Mouse (Mus musculus) skeletal muscle tissue, adult 2 months (tissue): Measurements from ENCODE around the gene Arrdc3.
A peak's percentile ranks its signal among the peaks of the same experiment; 100 is the strongest.
"Not testable (repeated sequence)": the region's sequence is repeated elsewhere in the genome, so short reads cannot be mapped to it uniquely, and the experiment has no call there.

ENCODE experiments used
- DNase-seq: peaks from one replicate; pipeline ENCODE4 v3.0.0-alpha.2; 2012; ENCODE audit warnings: low read depth, low spot score

Arrdc3 gene

GRCm38 (mm10) chr13:80883190-80883589 lies at the start of gene Arrdc3:
Gene Arrdc3, plus strand, starts transcription at chr13:80883384.
- DNase-seq: peak; percentile 99

GRCm38 (mm10) chr13:80862215-80862614 lies 21.0 kb upstream of the Arrdc3 start:
- DNase-seq: no peak

GRCm38 (mm10) chr13:80864195-80864594 lies 19.0 kb upstream of the Arrdc3 start:
- DNase-seq: no peak

GRCm38 (mm10) chr13:80875126-80875525 lies 8.1 kb upstream of the Arrdc3 start:
- no peak for DNase-seq

GRCm38 (mm10) chr13:80880756-80881155 lies 2.4 kb upstream of the Arrdc3 start:
- DNase-seq: no peak

GRCm38 (mm10) chr13:80881722-80882500 lies 1.3 kb upstream of the Arrdc3 start:
- peak; percentile 78 for DNase-seq

GRCm38 (mm10) chr13:80882716-80883135 lies 458 bp upstream of the Arrdc3 start:
- DNase-seq: no peak

- peak; percentile 24 for DNase-seq
These were observed 629 bp downstream of the Arrdc3 start for GRCm38 (mm10) chr13:80883649-80884376.

GRCm38 (mm10) chr13:80884377-80884983 lies 1.3 kb downstream of the Arrdc3 start:
- DNase-seq: peak; percentile 78

GRCm38 (mm10) chr13:80885103-80885833 lies 2.1 kb downstream of the Arrdc3 start:
- peak; percentile 96 for DNase-seq

GRCm38 (mm10) chr13:80885834-80886663 lies 2.9 kb downstream of the Arrdc3 start:
- DNase-seq: peak; percentile 88

GRCm38 (mm10) chr13:80886664-80887210 lies 3.6 kb downstream of the Arrdc3 start:
- DNase-seq: no peak

- DNase-seq: no peak
These were observed 4.7 kb downstream of the Arrdc3 start for GRCm38 (mm10) chr13:80887842-80888241.

GRCm38 (mm10) chr13:80894928-80895327 lies 11.7 kb downstream of the Arrdc3 start:
- not testable (repeated sequence) for DNase-seq

- DNase-seq: no peak
These were observed 14.2 kb downstream of the Arrdc3 start for GRCm38 (mm10) chr13:80897411-80897810.

GRCm38 (mm10) chr13:80898095-80898494 lies 14.9 kb downstream of the Arrdc3 start:
- no peak for DNase-seq

- DNase-seq: no peak
These were observed 16.3 kb downstream of the Arrdc3 start for GRCm38 (mm10) chr13:80899435-80900029.

GRCm38 (mm10) chr13:80901432-80901831 lies 18.2 kb downstream of the Arrdc3 start:
- DNase-seq: peak; percentile 62

- no peak for DNase-seq
These were observed 19.6 kb downstream of the Arrdc3 start for GRCm38 (mm10) chr13:80902796-80903195.

- DNase-seq: no peak
These were observed 30.2 kb downstream of the Arrdc3 start for GRCm38 (mm10) chr13:80913361-80913760.
